Mouse (Mus musculus) gastrocnemius, postnatal 36 days (tissue): Measurements from ENCODE around the gene Naglu. TPM values are rescaled to one million over a fixed set of nuclear protein-coding genes. Genes with fewer than 3 reads are reported as not detected.

Experiments
- DNase-seq, 2 experiments: peaks; one replicate each; pipeline ENCODE4 v3.0.0; 2022
- intact Hi-C: fragments of 180-260 bp; cut with DNase I; formaldehyde crosslinking; loops from one replicate; pipeline ENCODE4 v1.15.1; 2025
- total RNA-seq, 2 experiments: library from RNA; stranded (reverse); gene quantifications; 2 replicates each; pipeline ENCODE4 v1.2.3; 2021

Gene Naglu
- total RNA-seq, 2 experiments from 2014 or later: 3.2 to 3.5 TPM

GRCm38 (mm10) chr11:101081659-101082058, 11.8 kb downstream of the Naglu start:
- intact Hi-C loops: no loop called here
- no peak for DNase-seq

- peak; percentile 74 to 76 for DNase-seq
- intact Hi-C loops: no loop called here
Measured at GRCm38 (mm10) chr11:101082208-101083082, 12.6 kb downstream of the Naglu start, which contains the start of gene Coasy. Gene Coasy (plus strand): TSS chr11:101082565.

GRCm38 (mm10) chr11:101083083-101083697, 13.4 kb downstream of the Naglu start:
- DNase-seq: no peak
- intact Hi-C loops: no loop called here

GRCm38 (mm10) chr11:101084246-101084645, 14.4 kb downstream of the Naglu start:
- intact Hi-C loops: no loop called here
- DNase-seq: no peak

GRCm38 (mm10) chr11:101084811-101085210, 15.0 kb downstream of the Naglu start:
- intact Hi-C loops: no loop called here
- no peak for DNase-seq

- no peak for DNase-seq
- intact Hi-C loops: no loop called here
Measured at GRCm38 (mm10) chr11:101085617-101086322, 16.0 kb downstream of the Naglu start.

GRCm38 (mm10) chr11:101086323-101086674, 16.5 kb downstream of the Naglu start:
- DNase-seq: no peak
- intact Hi-C loops: no loop called here

GRCm38 (mm10) chr11:101086756-101087681, 17.2 kb downstream of the Naglu start, which contains the start of gene Mlx:
Gene Mlx (plus strand): TSS chr11:101087277.
- intact Hi-C loops: no loop called here
- peak; percentile 75 to 86 for DNase-seq

- intact Hi-C loops: no loop called here
- no peak for DNase-seq
Measured at GRCm38 (mm10) chr11:101087682-101088055, 17.9 kb downstream of the Naglu start.

- DNase-seq: no peak
- intact Hi-C loops: no loop called here
Measured at GRCm38 (mm10) chr11:101089931-101090330, 20.1 kb downstream of the Naglu start.

- intact Hi-C loops: loop anchor here (1.0 kb wide), 1 partner anchor 80 kb away; the partner anchor contains the start of gene Ccr10
- no peak for DNase-seq
Measured at GRCm38 (mm10) chr11:101094930-101095313, 25.1 kb downstream of the Naglu start.

GRCm38 (mm10) chr11:101095314-101096024, 25.7 kb downstream of the Naglu start, which contains the start of gene Psmc3ip:
Gene Psmc3ip (minus strand): TSS chr11:101095436.
- DNase-seq: peak; percentile 93 to 96
- intact Hi-C loops: loop anchor here (1.0 kb wide), 1 partner anchor 80 kb away; the partner anchor contains the start of gene Ccr10

GRCm38 (mm10) chr11:101098231-101098630, 28.4 kb downstream of the Naglu start:
- intact Hi-C loops: no loop called here

GRCm38 (mm10) chr11:101103011-101103410, 33.2 kb downstream of the Naglu start:
- intact Hi-C loops: no loop called here
- DNase-seq: no peak

More at GRCm38 (mm10) chr11:101098231-101098630, 28.4 kb downstream of the Naglu start:
- DNase-seq: no peak

- DNase-seq: no peak
- intact Hi-C loops: no loop called here
Measured at GRCm38 (mm10) chr11:101109351-101109750, 39.5 kb downstream of the Naglu start.

- DNase-seq: no peak
- intact Hi-C loops: no loop called here
Measured at GRCm38 (mm10) chr11:101110708-101111107, 40.9 kb downstream of the Naglu start.

- no peak for DNase-seq
- intact Hi-C loops: no loop called here
Measured at GRCm38 (mm10) chr11:101111178-101111577, 41.4 kb downstream of the Naglu start.

- intact Hi-C loops: no loop called here
- DNase-seq: no peak
Measured at GRCm38 (mm10) chr11:101112186-101112585, 42.4 kb downstream of the Naglu start.

GRCm38 (mm10) chr11:101115564-101115963, 45.8 kb downstream of the Naglu start:
- intact Hi-C loops: loop anchor here (5.0 kb wide), 1 partner anchor 57 kb away; the partner anchor contains the start of genes Cntnap1 and Plekhh3
- no peak for DNase-seq
